Mouse (Mus musculus): Measurements from ENCODE around the gene Tnfsf13. TPM values are rescaled to one million over a fixed set of nuclear protein-coding genes. Genes with fewer than 3 reads are reported as not detected.

Tnfsf13 gene
- total and polyA plus RNA-seq, 2 experiments from 2014 or later = 0.98 to 1.8 TPM

- Histone ChIP-seq H3K4me1 (ENCODE audit: insufficient read depth, low read length) (peaks cover 32% of the 10 kb centered on the region), H3K27me3 (ENCODE audit: insufficient read depth, low read length) (no peaks in the 10 kb centered on the region), H3K9me3 (ENCODE audit: low read length) (no peaks in the 10 kb centered on the region), H3K4me2 (ENCODE audit: low read depth, low read length) (peak overlapping the region; percentile 83), H3K27ac (peak overlapping the region; percentile 84), H3K9ac (replicated peaks; ENCODE audit: low read length) (peak overlapping the region; percentile 76), H3K4me3 (ENCODE audit: low read length) (peak overlapping the region; percentile 79), H3K36me3 (ENCODE audit: insufficient read depth, low read length) (peaks cover 15% of the 10 kb centered on the region; the same call in 1 of the 2 replicates)
- DNase-seq (ENCODE audit: low spot score) = no peak
- ATAC-seq = 0 out of 2 replicates have a peak, but pooled peaks have one; percentile 0
- TF ChIP-seq CTCF (IDR thresholded peaks at IDR 0.05; ENCODE audit: low read depth) = no peak
- 24% methylated on average over 24 of the region's 24 CpGs for WGBS
Measured at GRCm38 (mm10) chr11:69682209-69682839, 3.3 kb downstream of the Tnfsf13 start.

DNA sequence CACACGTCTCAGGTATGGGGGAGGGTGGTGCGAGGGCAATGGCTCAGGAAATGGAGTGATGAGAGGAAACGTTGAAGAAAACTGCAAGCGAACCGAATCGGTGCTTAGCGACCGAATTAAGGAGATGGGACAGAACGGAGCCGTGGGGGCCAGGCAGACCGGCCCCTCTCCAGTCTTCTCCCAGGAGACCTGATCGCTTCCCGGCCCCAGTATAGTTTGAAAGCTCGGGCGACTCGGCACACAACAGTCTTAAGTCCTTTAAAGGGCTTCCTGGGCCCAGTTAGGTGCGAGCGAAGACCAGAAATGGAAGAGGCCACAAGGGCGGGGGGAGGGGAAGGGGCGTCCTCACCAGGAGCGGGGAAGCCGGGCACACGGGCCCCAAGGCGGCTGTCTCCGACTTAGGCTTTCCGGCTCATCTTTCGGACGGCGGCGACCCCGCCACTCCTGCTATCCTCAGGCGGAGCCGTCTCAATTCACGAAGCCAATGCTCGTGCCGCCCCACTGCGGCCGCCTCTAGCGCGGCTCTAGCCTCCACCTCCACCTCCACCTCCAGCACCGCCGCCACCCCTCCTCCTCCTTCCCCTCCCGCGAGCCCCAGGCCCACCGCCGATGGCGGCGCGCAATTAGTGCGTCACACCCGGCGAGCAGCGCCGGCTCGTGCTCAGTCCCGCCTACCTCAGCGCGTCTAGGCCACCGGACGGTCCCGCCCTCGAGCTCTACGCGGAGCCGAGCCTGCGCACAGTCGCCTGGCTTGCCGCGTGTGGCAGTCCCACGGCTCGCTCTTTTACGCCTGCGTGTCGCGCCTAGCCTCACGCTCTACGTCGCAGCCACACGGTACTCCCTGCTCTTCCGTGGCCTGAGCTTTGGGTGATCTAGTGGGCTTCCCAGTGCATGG lies 4.0 kb downstream of the Tnfsf13 start, which contains the start of gene Senp3:
Gene Senp3 (minus strand): TSS at position 771 of the 895 bp plus-strand sequence.
- H3K27ac ChIP-seq = peak within 1 kb of the TSS; percentile 84
- H3K4me1 ChIP-seq (ENCODE audit: insufficient read depth, low read length) = peaks cover 28% of the 10 kb centered on the region
- peak within 1 kb of the TSS; percentile 79 for H3K4me3 ChIP-seq (ENCODE audit: low read length)
- TF ChIP-seq CTCF (IDR thresholded peaks at IDR 0.05; ENCODE audit: low read depth) = no peak
- WGBS = under 1% methylated on average over 73 of the region's 80 CpGs
- H3K36me3 ChIP-seq (ENCODE audit: insufficient read depth, low read length) = peaks cover 21% of the 10 kb centered on the region; the same call in 1 of the 2 replicates
- H3K27me3 ChIP-seq (ENCODE audit: insufficient read depth, low read length) = no peaks in the 10 kb centered on the region
- peak; percentile 99 for DNase-seq (ENCODE audit: low spot score)
- no peaks in the 10 kb centered on the region for H3K9me3 ChIP-seq (ENCODE audit: low read length)
- peak within 1 kb of the TSS; percentile 83 for H3K4me2 ChIP-seq (ENCODE audit: low read depth, low read length)
- peak within 1 kb of the TSS; percentile 76 for H3K9ac ChIP-seq (replicated peaks; ENCODE audit: low read length)
- ATAC-seq = peak; percentile 97

DNA sequence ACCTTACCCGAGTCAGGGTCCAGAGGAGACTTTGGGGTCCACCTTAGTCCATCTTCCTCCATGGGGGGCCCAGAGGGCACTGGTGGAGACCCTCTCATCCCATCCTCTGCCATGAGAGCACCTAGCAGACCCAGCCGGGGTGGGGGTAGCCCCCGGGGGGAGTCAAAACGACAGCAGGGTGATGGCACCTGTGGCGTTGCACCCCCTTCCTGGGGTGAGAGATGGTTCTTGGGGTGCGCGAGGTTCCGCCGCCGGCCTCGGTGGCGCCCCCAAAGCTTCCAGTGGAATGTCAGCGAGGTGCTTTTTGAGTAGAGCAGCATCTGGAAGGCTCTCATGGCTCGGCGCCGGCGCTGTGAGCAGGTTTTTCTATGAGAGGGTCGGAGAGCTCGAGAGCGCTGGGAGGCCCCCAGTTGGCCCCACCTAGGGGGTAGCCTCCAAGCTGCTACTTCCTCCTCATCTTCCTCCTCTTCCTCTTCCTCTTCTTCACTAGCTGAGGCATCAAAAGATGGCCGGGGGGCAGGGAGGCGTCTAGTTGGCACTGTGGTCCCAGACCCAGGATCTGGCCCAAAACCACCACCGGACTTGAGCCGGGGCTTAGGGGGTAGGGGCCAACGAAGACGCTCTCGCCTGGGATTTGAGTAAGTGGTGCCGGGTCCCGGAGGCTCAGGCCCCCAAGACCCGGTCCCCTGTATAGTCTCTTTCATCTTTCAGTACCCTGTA lies 5.3 kb downstream of the Tnfsf13 start:
- Histone ChIP-seq H3K4me2 (ENCODE audit: low read depth, low read length) (peak overlapping the region; percentile 83), H3K4me3 (ENCODE audit: low read length) (peak overlapping the region; percentile 79; the same call in 1 of the 2 replicates)
- 90% methylated on average over 30 of the region's 30 CpGs for WGBS

GRCm38 (mm10) chr11:69679144-69679543 lies 6.4 kb downstream of the Tnfsf13 start:
- ATAC-seq = no peak

More for the DNA sequence above, 5.3 kb downstream of the Tnfsf13 start:
- no peak for ATAC-seq
- no peak for DNase-seq (ENCODE audit: low spot score)
- H3K27ac ChIP-seq = no peak overlapping the region
- no peaks in the 10 kb centered on the region for H3K27me3 ChIP-seq (ENCODE audit: insufficient read depth, low read length)
- peaks cover 33% of the 10 kb centered on the region; the same call in 1 of the 2 replicates for H3K36me3 ChIP-seq (ENCODE audit: insufficient read depth, low read length)
- 0 out of 2 replicates have a peak, but pooled peaks have one; percentile 5 for TF ChIP-seq CTCF (IDR thresholded peaks at IDR 0.05; ENCODE audit: low read depth)
- peaks cover 25% of the 10 kb centered on the region for H3K4me1 ChIP-seq (ENCODE audit: insufficient read depth, low read length)
- H3K9me3 ChIP-seq (ENCODE audit: low read length) = no peaks in the 10 kb centered on the region
- H3K9ac ChIP-seq (replicated peaks; ENCODE audit: low read length) = no peak overlapping the region

GRCm38 (mm10) chr11:69672211-69672706 lies 13.3 kb downstream of the Tnfsf13 start, which contains the start of gene Eif4a1:
Eif4a1 (minus strand) TSS chr11:69672423.
- Histone ChIP-seq H3K4me3 (ENCODE audit: low read length) (peak within 1 kb of the TSS; percentile 98), H3K9me3 (ENCODE audit: low read length) (no peaks in the 10 kb centered on the region), H3K4me1 (ENCODE audit: insufficient read depth, low read length) (peaks cover 5% of the 10 kb centered on the region; the same call in 1 of the 2 replicates), H3K27ac (peak within 1 kb of the TSS; percentile 99), H3K36me3 (ENCODE audit: insufficient read depth, low read length) (peaks cover 63% of the 10 kb centered on the region), H3K9ac (replicated peaks; ENCODE audit: low read length) (peak within 1 kb of the TSS; percentile 100), H3K4me2 (ENCODE audit: low read depth, low read length) (peak within 1 kb of the TSS; percentile 90), H3K27me3 (ENCODE audit: insufficient read depth, low read length) (no peaks in the 10 kb centered on the region)
- ATAC-seq (peak; percentile 97), DNase-seq (ENCODE audit: low spot score) (peak; percentile 100)
- WGBS = under 1% methylated on average over 36 of the region's 36 CpGs
- TF ChIP-seq CTCF (IDR thresholded peaks at IDR 0.05; ENCODE audit: low read depth) = peak; percentile 8; the same call in 1 of the 2 replicates

More at GRCm38 (mm10) chr11:69679144-69679543, 6.4 kb downstream of the Tnfsf13 start:
- H3K27ac ChIP-seq = no peak overlapping the region
- H3K27me3 ChIP-seq (ENCODE audit: insufficient read depth, low read length) = no peaks in the 10 kb centered on the region
- peaks cover 19% of the 10 kb centered on the region; the same call in 1 of the 2 replicates for H3K4me1 ChIP-seq (ENCODE audit: insufficient read depth, low read length)
- peaks cover 44% of the 10 kb centered on the region for H3K36me3 ChIP-seq (ENCODE audit: insufficient read depth, low read length)
- H3K9me3 ChIP-seq (ENCODE audit: low read length) = no peaks in the 10 kb centered on the region
- no peak overlapping the region for H3K4me2 ChIP-seq (ENCODE audit: low read depth, low read length)
- no peak for DNase-seq (ENCODE audit: low spot score)
- WGBS = 90% methylated on average over 2 of the region's 2 CpGs
- no peak overlapping the region for H3K9ac ChIP-seq (replicated peaks; ENCODE audit: low read length)
- H3K4me3 ChIP-seq (ENCODE audit: low read length) = no peak overlapping the region
- TF ChIP-seq CTCF (IDR thresholded peaks at IDR 0.05; ENCODE audit: low read depth) = no peak

- DNase-seq (ENCODE audit: low spot score) = no peak
- peak overlapping the region; percentile 90 for H3K4me2 ChIP-seq (ENCODE audit: low read depth, low read length)
- peaks cover 5% of the 10 kb centered on the region; the same call in 1 of the 2 replicates for H3K4me1 ChIP-seq (ENCODE audit: insufficient read depth, low read length)
- H3K27me3 ChIP-seq (ENCODE audit: insufficient read depth, low read length) = no peaks in the 10 kb centered on the region
- H3K27ac ChIP-seq = peak overlapping the region; percentile 99
- peaks cover 61% of the 10 kb centered on the region for H3K36me3 ChIP-seq (ENCODE audit: insufficient read depth, low read length)
- TF ChIP-seq CTCF (IDR thresholded peaks at IDR 0.05; ENCODE audit: low read depth) = no peak
- peak; percentile 6 for ATAC-seq
- peak overlapping the region; percentile 100 for H3K9ac ChIP-seq (replicated peaks; ENCODE audit: low read length)
- peak overlapping the region; percentile 98 for H3K4me3 ChIP-seq (ENCODE audit: low read length)
- WGBS = under 1% methylated on average over 40 of the region's 43 CpGs
- H3K9me3 ChIP-seq (ENCODE audit: low read length) = no peaks in the 10 kb centered on the region
Measured at GRCm38 (mm10) chr11:69671726-69672124, 13.9 kb downstream of the Tnfsf13 start.

All from hindbrain, postnatal 0 days (tissue).